9 mouse cellular contexts compared by ENCODE assay signal in the genomic region with DNA sequence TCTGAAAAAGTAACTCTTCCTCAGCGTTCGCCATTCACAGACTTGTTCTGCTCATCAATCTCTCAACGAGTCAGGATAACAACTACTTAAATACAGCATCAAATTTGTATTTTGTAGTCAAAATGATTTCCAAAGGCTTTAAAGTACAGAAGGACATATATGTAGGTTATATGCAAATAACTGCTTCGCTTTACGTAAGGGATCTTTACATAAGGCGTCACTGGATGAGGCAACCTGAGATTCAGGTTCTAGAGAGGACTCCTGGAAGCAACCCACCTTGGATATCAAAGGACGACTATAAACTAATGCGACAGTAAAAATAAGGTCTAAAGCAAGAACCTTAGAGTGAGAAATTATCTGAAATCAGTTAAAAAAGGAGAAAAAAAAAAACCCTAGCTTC. TPM values are rescaled to one million over a fixed set of nuclear protein-coding genes. Genes with fewer than 3 reads are reported as not detected.
DNase-seq lines count a peak whose midpoint lies in the region; ATAC-seq lines count a peak whose summit lies in the region.
"Had no signal": no experiment of that assay in that cellular context is flagged by ENCODE, and none has a peak within 500 bp of the region (broad histone marks: within the 10 kb centered on the region; RNA-seq: fewer than 3 reads in every experiment).

No protein-coding gene starts in this region.

- H3K27ac ChIP-seq in lung, embryonic 16.5 days (ENCODE audit: low read length): no peak overlapping the region
- H3K27ac ChIP-seq in limb, embryonic 10.5 days: no peak overlapping the region
- H3K27ac ChIP-seq in stomach, embryonic 14.5 days (ENCODE audit: low read length): no peak overlapping the region

- no peaks in the 10 kb centered on the region for H3K36me3 ChIP-seq in lung, embryonic 16.5 days (ENCODE audit: control insufficient read depth, insufficient read depth, low read length)
- H3K36me3 ChIP-seq in limb, embryonic 10.5 days: no peaks in the 10 kb centered on the region
- no peaks in the 10 kb centered on the region for H3K36me3 ChIP-seq in stomach, embryonic 14.5 days (ENCODE audit: control insufficient read depth, insufficient read depth, low read length)

- no peak overlapping the region; the same call in 1 of the 2 replicates for H3K9ac ChIP-seq in lung, embryonic 16.5 days (ENCODE audit: low read length)
- 0 out of 2 replicates have a peak overlapping the region, but pooled peaks have one; percentile 62 for H3K9ac ChIP-seq in stomach, embryonic 14.5 days (replicated peaks; ENCODE audit: low read depth, low read length)

- no peaks in the 10 kb centered on the region for H3K9me3 ChIP-seq in lung, embryonic 16.5 days (ENCODE audit: control insufficient read depth, low read length)
- no peaks in the 10 kb centered on the region for H3K9me3 ChIP-seq in limb, embryonic 10.5 days (replicated peaks)
- no peaks in the 10 kb centered on the region for H3K9me3 ChIP-seq in stomach, embryonic 14.5 days (ENCODE audit: control insufficient read depth, low read depth, low read length)
- H3K9me3 ChIP-seq: megakaryocyte, embryonic 14.5 days had no signal

- no peak for DNase-seq in frontal cortex, postnatal 14 days (ENCODE audit: low spot score in 2 of 2)
- DNase-seq in lung, postnatal 4 days: no peak
- DNase-seq in limb, embryonic 10.5 days (ENCODE audit: low spot score): no peak
- DNase-seq in urinary bladder, postnatal 25 days (ENCODE audit: low spot score): no peak

- peak overlapping the region; percentile 89 for H3K4me2 ChIP-seq in lung, embryonic 16.5 days (ENCODE audit: low read depth, low read length)
- H3K4me2 ChIP-seq in stomach, embryonic 14.5 days (replicated peaks; ENCODE audit: low read depth, low read length): peak overlapping the region; percentile 65

- H3K4me3 ChIP-seq in lung, embryonic 16.5 days (ENCODE audit: low read length): peak overlapping the region; percentile 81
- H3K4me3 ChIP-seq in limb, embryonic 10.5 days: peak overlapping the region; percentile 78; the same call in 1 of the 2 replicates
- H3K4me3 ChIP-seq in stomach, embryonic 14.5 days (ENCODE audit: low read depth, low read length): peak overlapping the region; percentile 69

- WGBS in lung, embryonic 16.5 days: 51% methylated on average over 8 of the region's 8 CpGs
- 70% methylated on average over 8 of the region's 8 CpGs for WGBS in limb, embryonic 10.5 days
- 57% methylated on average over 8 of the region's 8 CpGs for WGBS in stomach, embryonic 14.5 days

- no peaks in the 10 kb centered on the region for H3K27me3 ChIP-seq in lung, embryonic 16.5 days (ENCODE audit: control insufficient read depth, insufficient read depth, low read depth, low read length)
- peaks cover 22% of the 10 kb centered on the region for H3K27me3 ChIP-seq in limb, embryonic 10.5 days (ENCODE audit: low read depth, poor library complexity, severe bottlenecking)
- H3K27me3 ChIP-seq in stomach, embryonic 14.5 days (ENCODE audit: control insufficient read depth, insufficient read depth, low read length): no peaks in the 10 kb centered on the region

- H3K4me1 ChIP-seq in lung, embryonic 16.5 days (replicated peaks; ENCODE audit: control insufficient read depth, insufficient read depth, low read length): peaks cover 12% of the 10 kb centered on the region
- 0 out of 2 replicates have a peak, but pooled peaks cover 10% of the 10 kb centered on the region for H3K4me1 ChIP-seq in limb, embryonic 10.5 days
- H3K4me1 ChIP-seq in stomach, embryonic 14.5 days (ENCODE audit: control insufficient read depth, insufficient read depth, low read length): peaks cover 7% of the 10 kb centered on the region

- peak; percentile 53 for ATAC-seq in frontal cortex, adult (ENCODE audit: low TSS enrichment)
- ATAC-seq in lung, embryonic 16.5 days (ENCODE audit: low read depth): no peak
- ATAC-seq in stomach, embryonic 14.5 days (ENCODE audit: insufficient number of reproducible peaks, insufficient read depth, low FRiP score, low read depth): no peak
- no peak for ATAC-seq in CD4-positive, CD25-positive, alpha-beta regulatory T cell, adult 4 months

RNA-seq across cellular contexts. Expression of a gene that starts 1.5 kb away (rescaled TPM):
- polyA plus RNA-seq in lung, embryonic 16.5 days (2015; fragmentation: Nextera tagmentation; extraction: Ambion mirVana): 5.6 and 6.1 TPM in 2 replicates
- polyA plus RNA-seq in limb, embryonic 10.5 days (2016; fragmentation: Nextera tagmentation; extraction: Ambion mirVana): 4.9 TPM in 2 replicates
- polyA plus RNA-seq in stomach, embryonic 14.5 days (2014; fragmentation: Nextera tagmentation; extraction: Ambion mirVana): 13.4 and 15.6 TPM in 2 replicates
- 1 to 10 TPM in 1 of 2 experiments, under 1 TPM in 1; 0.77 to 1.2 TPM for polyA plus RNA-seq in CD4-positive, CD25-positive, alpha-beta regulatory T cell, adult 4 months (2017; shearing (Covaris generic))

RNA-seq across cellular contexts. Expression of a gene that starts 37.3 kb away (rescaled TPM):
- polyA plus RNA-seq in lung, embryonic 16.5 days (2015; fragmentation: Nextera tagmentation; extraction: Ambion mirVana): 40.8 and 40.9 TPM in 2 replicates
- polyA plus RNA-seq in limb, embryonic 10.5 days (2016; fragmentation: Nextera tagmentation; extraction: Ambion mirVana): 59.2 and 62.6 TPM in 2 replicates
- polyA plus RNA-seq in stomach, embryonic 14.5 days (2014; fragmentation: Nextera tagmentation; extraction: Ambion mirVana): 46.2 and 55.0 TPM in 2 replicates
- polyA plus RNA-seq in CD4-positive, CD25-positive, alpha-beta regulatory T cell, adult 4 months (2017; shearing (Covaris generic)): 10 to 100 TPM; 36.3 to 66.5 TPM
